Mouse (Mus musculus) erythroblast, embryonic 14.5 days (primary cell): ENCODE results near the gene Krt10.

ENCODE experiments used
- GATA1 ChIP-seq: IDR thresholded peaks from 2 replicates; pipeline ENCODE4 v1.6.1; 2012; ENCODE audit warnings: low read length, inconsistent platforms, mixed read lengths
- TAL1 ChIP-seq: IDR thresholded peaks from 3 replicates; pipeline ENCODE4 v1.6.1; 2012; ENCODE audit warnings: low read length, inconsistent platforms, mixed read lengths

GRCm38 (mm10) chr11:99422159-99422558 is 33.0 kb upstream of the Krt10 start, which contains the start of gene Krt12:
- TF ChIP-seq TAL1, result no peak
- no peak for TF ChIP-seq GATA1
